Mouse (Mus musculus): ENCODE measurements at regions not wholly inside any gene's neighbourhood (a gene's known extent, or its start where the extent isn't known, plus 50 kb on each side); places are given as distances from the start of the nearest gene placed in this dataset.

DNA sequence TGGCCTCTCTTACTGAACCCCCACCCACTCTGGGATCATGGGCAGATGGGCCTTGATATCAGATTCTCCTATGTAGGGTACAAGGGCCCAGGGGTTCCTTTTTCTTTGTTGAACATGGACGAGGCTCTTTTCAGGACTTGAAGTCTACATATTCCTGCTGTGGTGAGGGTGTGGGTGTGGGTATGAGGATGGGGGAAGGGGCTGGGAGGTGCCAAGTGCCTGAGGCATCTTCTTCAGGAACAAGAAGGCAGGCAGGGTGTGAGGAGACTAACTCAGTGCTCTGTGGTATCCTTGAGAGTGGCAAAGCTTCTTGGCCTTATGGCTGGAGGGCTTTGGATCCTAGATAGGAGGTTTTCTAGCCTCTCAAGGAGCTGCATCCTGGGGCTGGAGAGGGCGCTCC lies 140.0 kb downstream of the 9530068E07Rik start:
- TF ChIP-seq EP300 (optimal IDR thresholded peaks at IDR 0.05) (no peak), CTCF (IDR thresholded peaks at IDR 0.05; ENCODE audit: low read depth) (no peak)

Data from stomach, postnatal 0 days (tissue).